Mouse (Mus musculus): Measurements from ENCODE around the gene Pcif1. TPM values are rescaled to one million over a fixed set of nuclear protein-coding genes. Genes with fewer than 3 reads are reported as not detected.
"Not testable (repeated sequence)": the region's sequence is repeated elsewhere in the genome, so short reads cannot be mapped to it uniquely, and the experiment has no call there.

Pcif1 gene
- total RNA-seq, 2 experiments from 2014 or later: 23.8 to 26.9 TPM

DNA sequence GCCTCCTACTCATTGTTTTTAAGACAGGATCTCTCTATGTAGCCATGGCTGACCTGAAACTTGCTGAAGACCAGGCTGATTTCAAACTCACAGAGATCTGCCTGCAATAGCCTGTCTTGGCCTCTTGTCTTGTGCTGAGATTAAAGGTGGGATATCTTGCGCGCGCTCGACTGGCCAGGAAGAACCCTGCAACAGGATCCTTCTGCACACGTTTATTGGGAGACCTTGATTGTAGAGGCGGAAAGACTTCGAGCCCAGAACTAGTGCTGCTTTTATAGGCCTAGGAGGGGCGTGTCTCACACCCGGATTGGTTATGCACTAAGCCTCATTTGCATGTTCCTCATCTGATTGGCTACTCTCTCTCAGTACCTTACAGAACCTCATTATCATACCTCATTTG, 15.7 kb upstream of the Pcif1 start:
- DNase-seq; intact Hi-C loops (cut with DNase I): not testable (repeated sequence)

DNA sequence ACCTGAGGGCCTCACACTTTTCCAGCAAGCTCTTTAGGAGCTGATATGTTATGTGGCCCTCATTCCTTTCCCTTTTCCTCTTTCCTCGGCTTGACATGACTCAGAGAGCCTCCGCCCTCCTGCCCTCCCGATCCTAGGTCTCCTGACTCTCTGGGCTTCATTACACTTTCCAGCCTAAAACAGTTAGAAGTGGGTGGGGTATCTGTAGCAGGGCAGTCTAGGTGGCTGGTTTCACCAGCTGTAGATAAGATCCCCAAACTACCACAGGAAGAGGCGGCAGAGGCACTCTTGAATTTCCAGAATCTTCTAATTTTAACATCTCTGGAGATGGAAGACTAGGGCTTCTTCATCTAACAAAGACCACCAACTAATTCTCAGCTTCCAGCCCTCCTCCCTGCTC, 14.5 kb upstream of the Pcif1 start:
- no peak for DNase-seq
- intact Hi-C loops (cut with DNase I): no loop called here

DNA sequence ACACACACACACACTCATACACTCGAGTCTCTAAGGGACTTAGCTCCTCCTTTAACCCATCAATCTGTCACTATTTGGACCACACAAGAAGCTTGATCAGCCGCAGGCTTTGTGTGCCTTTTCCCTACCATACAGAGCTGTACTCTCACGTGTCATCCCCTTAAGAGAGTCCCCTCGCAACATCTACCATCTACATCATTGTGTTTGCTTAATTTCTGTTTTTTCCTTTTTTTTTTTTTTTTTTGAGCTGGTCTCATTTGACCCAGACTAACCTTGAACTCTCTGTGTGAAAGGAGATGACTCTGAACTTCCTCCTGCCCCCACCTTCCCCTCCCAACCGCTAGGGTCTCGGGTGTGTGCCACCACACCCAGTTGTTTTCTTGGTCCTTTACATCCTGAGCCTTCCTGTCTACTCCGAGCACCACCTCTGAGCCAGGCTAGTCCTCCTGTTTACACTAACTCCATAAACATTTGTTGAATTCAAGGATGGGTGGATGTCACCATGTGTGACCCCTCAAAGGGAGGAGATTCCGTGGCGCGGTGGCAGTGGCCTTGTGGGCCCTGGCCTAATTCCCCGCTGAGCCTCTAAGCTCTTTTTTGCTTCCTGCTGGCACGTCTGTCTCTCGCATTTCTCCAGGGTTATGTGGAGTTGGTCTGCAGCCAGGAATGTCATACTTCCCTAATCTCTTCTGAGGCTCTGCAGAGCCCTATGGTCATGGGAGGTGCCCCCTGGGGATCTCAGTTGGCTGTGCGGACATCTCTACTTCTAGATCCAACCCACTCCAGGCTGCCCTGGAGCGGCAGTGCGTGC, 12.2 kb upstream of the Pcif1 start:
- intact Hi-C loops (cut with DNase I): no loop called here
- peak in 1 of 2 experiments; percentile 41 for DNase-seq

DNA sequence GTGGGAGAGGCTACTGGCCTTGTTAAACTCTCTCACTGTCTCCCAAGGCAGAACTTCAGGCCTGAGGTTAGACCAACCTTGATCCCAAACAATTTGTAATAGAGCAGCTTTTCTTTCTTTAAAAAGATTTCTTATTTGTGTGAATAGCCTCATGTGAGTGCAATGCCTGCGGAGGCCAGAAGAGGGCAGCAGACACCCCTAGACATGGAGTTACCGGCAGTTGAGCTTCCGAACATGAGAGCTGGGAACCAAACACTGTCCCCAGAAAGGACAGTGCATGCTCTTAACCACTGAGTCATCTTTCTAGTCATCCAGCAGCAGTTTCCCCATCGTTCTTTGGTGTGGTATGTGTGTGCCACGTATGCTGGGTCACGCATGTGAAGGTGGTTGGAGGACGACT, 11.5 kb upstream of the Pcif1 start:
- intact Hi-C loops (cut with DNase I): no loop called here
- DNase-seq: no peak

DNA sequence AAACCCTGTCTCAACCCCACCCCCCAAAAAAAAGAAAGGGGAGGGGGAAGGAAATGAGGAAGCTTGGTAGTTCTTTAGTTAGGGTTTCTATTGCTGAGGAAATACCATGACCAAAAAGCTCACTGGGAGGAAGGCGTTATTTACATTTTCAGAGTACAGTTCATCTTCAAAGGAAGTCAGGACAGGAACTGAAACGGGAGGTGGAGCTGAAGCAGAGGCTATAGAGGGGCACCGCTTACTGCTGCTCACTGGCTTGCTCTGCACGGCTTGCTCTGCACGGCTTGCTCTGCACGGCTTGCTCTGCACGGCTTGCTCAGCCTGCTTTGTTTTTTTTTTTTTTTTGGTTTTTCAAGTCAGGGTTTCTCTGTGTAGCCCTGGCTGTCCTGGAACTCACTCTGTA, 10.6 kb upstream of the Pcif1 start:
- intact Hi-C loops (cut with DNase I): no loop called here
- no peak for DNase-seq

DNA sequence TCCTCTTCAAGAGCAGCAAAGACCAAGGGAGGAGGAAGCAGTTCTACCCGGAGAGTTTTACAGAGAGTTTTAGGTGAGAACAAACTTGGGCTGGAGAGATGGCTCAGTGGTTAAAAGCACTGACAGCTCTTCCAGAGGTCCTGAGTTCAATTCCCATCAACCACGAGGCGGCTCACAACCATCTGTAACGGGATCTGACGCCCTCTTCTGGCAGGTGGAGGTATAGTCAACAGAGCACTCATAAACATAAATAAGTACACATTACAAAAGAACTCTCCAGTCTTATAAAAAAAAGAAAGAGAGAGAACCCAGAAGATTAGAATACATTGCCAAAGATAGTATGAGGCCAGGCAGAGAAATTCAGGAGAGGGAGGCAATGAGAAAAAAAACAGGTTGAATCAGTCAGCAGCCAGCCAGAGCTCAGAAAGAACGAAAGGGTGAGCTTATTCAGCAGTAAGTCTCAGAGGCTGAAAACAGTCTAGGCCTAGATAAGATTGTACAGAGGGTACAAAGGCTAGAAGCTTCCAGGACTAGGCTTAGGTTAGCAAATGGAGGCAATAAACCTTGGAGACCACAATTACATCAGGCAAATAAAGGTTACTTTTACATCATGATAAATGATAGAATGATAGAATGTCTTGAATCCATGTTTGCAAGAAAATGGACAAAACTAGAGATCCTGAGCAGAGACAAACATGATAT, 7.4 kb upstream of the Pcif1 start:
- no peak for DNase-seq
- intact Hi-C loops (cut with DNase I): no loop called here

DNA sequence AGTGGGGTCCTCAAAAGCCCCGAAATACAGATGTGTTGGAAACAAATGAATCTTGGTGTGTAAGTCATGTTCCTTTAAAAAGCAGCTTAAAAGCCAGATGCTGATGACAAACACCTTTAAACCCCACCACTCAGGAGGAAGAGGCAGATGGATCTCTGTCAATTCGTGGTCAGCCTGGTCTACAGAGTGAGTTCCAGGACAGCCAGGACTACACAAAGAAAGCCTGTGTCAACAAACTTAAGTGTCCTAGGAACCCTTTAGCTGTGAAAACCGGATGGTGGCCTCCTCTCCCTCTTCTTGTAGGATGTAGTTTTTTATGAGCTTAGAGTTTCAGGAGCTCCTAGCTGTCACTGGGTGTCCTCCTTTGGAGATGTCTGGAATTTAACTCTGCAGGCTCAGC, 5.5 kb upstream of the Pcif1 start:
- no peak for DNase-seq
- intact Hi-C loops (cut with DNase I): no loop called here

DNA sequence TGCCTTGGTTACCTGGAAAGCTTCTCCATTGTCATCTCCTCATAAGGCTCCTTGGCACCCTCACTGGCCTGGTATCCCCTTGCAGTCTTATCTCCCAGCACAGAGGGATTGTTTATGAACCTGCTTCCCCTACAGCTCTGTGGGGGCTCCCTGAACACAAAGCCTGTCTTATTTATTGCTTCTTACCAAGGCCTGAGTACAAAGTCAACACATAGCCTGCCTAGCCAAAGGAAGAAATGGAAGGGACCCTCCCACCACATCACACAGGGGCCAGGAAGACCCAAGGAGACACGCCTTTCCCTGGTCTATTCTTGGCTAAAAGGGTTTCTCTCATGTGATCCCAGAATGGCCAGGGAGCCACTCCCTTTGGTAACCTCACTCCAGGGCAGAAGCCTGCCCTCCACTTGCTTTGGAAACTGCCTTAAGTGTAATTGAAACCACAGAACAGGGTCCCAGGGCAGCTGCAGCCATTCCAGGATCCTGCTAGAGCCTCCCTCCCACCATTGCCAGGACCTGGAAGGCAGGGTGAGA, 4.8 kb upstream of the Pcif1 start:
- intact Hi-C loops (cut with DNase I): no loop called here
- no peak for DNase-seq

DNA sequence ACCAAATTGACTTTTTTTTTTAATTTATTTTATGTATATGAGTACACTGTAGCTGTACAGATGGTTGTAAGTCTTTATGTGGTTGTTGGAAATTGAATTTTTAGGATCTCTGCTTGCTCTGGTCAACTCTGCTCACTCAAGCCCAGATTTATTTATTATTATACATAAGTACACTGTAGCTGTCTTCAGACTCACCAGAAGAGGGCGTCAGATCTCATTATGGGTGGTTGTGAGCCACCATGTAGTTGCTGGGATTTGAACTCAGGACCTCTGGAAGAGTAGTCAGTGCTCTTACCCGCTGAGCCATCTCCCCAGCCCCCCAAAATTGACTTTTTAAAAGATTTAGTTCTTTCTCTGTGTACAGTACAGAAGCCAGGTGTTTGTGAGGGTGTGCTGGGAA, 3.5 kb upstream of the Pcif1 start:
- DNase-seq; intact Hi-C loops (cut with DNase I): not testable (repeated sequence)

DNA sequence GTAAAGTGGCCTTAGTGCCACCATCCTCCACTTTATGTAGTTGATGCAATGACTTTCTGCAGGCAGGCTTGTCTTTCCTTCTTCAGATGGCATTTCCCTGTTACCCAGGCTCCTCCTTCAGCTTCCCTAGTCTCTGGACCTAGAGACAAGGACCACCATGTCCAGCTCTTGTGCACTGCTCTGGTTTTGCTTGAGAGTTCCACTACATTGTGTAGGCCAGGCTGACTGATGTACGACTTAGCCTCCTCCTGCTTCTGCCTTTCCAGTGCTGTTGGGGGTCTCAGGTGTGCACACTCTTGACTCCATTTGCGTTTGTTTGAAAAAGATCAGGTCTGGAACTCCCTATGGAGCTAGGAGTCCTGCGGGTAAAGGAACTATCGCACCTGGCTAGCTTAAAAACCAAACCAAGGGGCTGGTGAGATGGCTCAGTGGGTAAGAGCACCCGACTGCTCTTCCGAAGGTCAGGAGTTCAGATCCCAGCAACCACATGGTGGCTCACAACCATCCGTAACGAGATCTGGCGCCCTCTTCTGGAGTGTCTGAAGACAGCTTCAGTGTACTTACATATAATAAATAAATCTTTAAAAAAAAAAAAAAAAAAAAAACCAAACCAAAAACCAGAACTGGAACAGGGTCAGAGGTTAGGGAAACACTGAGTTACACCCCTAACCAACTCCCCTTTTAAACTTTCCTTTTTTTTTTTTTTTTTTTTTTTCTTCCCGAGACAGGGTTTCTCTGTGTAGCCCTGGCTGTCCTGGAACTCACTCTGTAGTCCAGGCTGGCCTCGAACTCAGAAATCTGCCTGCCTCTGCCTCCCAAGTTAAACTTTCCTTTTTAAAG, 1.5 kb upstream of the Pcif1 start:
- intact Hi-C loops (cut with DNase I); DNase-seq: not testable (repeated sequence)

DNA sequence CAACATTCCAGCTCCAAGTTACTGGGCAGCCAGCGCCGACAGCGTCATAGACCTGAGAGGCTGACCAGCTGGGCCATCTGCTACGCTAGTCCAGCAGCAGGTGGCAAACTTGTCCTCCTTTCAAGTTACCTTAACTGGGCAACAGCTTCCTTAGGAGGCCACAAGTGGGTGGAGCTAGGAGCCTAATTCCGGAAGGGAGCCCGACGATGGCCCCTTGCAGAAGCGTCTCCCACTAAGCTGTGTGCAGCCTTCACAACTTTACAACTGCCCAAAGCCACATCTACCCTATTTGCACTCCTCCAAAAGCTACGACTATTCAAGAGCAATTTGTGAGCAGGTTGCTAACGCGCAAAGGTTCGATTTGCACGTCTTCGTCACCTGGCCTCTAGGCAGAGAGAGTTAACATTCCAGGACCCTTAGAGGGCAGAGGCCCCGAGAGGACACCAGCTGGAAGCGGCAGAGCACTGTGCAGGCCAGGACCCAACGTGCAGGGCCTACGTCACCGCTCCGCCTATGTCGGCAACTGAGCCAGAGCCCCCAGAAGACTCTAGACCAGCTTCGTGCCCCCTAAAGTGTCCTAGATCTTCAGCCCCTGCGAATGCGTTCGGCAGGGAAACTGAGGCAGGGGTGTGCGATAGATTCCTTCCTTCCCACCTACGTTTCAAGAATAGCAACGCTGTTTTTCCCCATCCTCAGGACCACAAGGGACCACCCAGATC, 436 bp upstream of the Pcif1 start:
- peak; percentile 58 to 60 for DNase-seq
- intact Hi-C loops (cut with DNase I): no loop called here

DNA sequence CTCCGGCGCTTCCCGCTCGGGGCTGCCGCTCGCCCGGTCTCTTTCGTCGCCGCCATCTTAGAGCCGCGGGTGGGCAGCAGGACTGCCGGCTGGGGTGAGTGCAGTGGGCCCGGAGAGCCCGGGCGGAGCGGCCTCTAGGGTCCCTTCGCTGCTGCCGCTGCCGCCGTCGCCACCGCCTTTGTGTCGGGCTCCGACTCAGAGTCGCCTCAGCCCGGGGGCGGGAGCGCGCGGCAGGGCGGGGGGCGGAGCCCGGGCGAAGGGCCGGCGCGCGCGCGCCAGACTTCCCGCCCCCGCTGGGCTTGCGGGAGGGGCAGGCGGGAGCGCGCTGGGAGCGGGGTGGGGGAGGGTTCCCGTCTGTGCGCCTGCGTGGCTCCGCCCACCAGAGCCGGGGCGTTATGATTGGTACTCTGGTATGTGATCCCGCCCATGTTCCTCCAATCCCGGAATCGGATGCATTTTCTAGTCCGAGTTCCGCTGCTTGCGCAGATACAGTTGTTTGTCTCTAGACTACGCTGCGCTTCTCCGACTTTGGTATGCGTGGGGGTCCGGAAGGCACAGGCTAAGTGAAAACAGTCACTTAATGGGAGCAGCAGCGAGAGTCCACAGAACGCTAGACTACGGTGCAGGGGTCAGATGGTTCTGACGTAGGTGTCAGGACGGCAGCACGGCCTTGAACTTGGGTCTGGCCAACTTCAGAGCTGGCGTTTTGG, 619 bp downstream of the Pcif1 start:
- intact Hi-C loops (cut with DNase I): loop anchor here (2.0 kb wide), 1 partner anchor 31 kb away; the partner anchor contains the start of gene Zfp335
- DNase-seq: peak; percentile 89 to 92

DNA sequence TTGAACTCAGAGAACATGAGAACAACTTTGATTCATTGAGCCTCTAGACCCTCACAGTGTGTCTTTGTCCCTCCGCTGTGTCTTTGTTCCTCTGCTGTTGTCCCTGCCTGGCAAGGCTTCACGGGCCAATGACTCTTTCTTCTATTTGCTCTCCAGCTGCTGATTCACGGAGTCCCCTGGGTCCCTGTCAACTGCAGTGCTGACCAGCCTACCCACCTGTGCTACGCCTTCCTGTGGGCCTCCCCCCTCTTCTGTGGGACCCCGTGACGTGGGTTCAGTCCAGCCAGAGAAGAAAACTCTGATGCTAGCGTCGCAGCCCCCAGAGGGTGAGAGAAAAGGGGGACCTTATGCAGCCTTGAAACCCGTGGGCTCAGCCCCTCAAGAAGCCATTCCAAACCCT, 3.5 kb downstream of the Pcif1 start:
- DNase-seq: no peak

DNA sequence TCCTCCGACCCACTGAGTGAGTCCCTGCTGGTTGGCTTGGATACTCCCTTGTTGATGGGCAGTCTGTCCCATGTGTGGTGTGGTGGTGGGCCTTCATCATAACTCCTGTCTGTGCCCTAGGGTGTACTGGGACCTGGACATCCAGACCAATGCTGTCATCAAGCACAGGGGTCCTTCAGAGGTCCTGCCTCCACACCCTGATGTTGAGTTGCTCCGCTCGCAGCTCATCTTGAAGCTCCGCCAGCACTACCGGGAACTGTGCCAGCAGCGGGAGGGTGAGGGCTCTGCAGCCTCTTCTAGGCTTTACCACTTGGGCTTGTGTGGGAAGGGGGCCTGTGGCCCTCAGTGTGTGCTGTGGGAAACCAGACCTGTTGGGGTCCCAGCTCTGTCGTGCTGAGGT, 6.7 kb downstream of the Pcif1 start:
- intact Hi-C loops (cut with DNase I): no loop called here
- DNase-seq: peak; percentile 74 to 76

More for the DNA sequence above, 3.5 kb downstream of the Pcif1 start:
- intact Hi-C loops (cut with DNase I): no loop called here

DNA sequence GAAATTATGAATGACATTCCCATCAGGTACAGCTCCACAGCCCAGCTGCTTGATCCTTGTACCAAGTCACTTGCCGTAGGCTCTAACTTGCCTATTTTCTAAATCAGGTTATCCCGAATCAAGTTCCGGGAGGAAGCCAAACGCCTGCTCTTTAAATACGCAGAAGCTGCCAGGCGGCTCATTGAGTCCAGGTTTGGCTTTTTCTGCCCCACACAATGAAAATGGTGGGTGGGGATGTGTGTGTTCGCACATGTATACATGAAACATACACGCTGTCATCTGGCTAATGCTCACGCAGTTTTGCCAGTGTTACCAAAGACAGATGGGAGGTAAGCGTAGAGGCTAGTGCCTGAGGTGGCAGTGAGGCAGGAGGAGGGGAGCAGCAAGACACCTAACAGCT, 7.5 kb downstream of the Pcif1 start:
- no peak for DNase-seq
- intact Hi-C loops (cut with DNase I): no loop called here

DNA sequence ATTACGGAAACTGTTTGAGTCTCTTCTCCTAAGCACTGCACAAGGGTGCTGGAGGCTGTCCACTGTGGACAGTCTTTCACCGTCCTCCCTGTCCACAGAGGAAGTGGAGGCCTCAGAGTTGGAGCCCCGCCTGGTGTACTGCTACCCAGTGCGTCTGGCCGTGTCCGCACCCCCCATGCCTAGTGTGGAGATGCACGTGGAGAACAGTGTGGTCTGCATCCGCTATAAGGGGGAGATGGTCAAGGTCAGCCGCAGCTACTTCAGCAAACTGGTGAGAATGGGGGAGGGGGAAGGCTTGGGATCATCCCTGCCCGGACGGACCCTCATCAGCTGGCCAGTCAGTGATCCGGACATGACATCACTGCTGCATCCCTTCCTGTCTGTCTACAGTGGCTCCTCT, 9.9 kb downstream of the Pcif1 start:
- no peak for DNase-seq
- intact Hi-C loops (cut with DNase I): no loop called here

DNA sequence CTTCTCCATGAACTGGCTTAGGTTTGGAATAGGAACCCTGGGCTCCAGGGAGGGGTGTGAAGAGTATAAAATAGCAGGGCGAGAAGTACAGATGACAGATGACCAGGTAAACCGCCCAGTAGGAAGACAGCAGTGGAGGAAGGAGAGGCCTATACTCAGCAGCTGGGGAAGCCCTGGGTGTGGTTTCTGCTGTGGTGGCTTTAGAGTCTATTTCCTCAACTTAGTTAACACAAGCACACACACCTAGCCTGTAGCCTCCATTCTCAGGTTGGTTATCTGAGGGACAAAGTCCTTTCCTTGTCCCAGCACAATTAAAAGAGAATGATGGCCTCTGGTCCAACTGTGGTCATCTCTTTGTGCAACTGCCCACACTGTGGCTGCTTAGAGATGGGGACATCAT, 10.9 kb downstream of the Pcif1 start:
- no peak for DNase-seq
- intact Hi-C loops (cut with DNase I): no loop called here

DNA sequence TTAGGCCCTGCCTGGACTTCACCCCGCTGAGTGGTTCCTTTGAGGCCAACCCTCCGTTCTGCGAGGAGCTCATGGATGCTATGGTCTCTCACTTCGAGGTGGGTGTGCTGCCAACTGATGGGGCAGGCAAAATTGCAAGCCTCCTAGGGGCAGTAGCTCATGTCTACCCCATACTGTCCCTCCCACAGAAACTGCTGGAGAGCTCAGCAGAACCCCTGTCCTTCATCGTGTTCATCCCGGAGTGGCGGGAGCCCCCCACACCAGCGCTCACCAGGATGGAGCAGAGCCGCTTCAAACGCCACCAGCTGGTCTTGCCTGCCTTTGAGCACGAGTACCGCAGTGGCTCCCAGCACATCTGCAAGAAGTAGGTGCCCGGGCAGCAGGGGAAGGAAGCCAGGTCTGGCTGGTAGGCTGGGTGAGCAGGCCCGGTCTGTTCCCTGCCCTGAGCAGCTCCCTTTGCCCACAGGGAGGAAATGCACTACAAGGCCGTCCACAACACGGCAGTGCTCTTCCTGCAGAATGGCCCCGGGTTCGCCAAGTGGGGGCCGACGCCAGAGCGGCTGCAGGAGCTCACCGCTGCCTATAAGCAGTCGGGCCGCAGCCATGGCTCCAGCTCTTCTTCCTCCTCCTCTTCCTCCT, 11.4 kb downstream of the Pcif1 start:
- intact Hi-C loops (cut with DNase I): no loop called here
- no peak for DNase-seq

Data from gastrocnemius, postnatal 36 days (tissue).